Mouse (Mus musculus) testis, adult 2 months (tissue): ENCODE measurements around the gene Capns1.
"Not testable (repeated sequence)": the region's sequence is repeated elsewhere in the genome, so short reads cannot be mapped to it uniquely, and the experiment has no call there.

Source experiments
- CTCF ChIP-seq: fragments of 200-500 bp; IDR thresholded peaks from 2 replicates; pipeline ENCODE4 v1.5.1; 2012; ENCODE audit warnings: low read depth, mild to moderate bottlenecking, inconsistent platforms, low read length, moderate library complexity; ENCODE audit not compliant: control insufficient read depth, insufficient read depth, insufficient replicate concordance
- POLR2A ChIP-seq: fragments of 200-500 bp; IDR thresholded peaks from 2 replicates; pipeline ENCODE4 v1.6.1; 2012; ENCODE audit warnings: low read depth, mild to moderate bottlenecking, inconsistent platforms, low read length, moderate library complexity; ENCODE audit not compliant: control insufficient read depth

GRCm38 (mm10) chr7:30206364-30206763 is 7.8 kb upstream of the Capns1 start:
- TF ChIP-seq CTCF, POLR2A: not testable (repeated sequence)
